Mouse (Mus musculus) left cerebral cortex, postnatal 14 days (tissue): ENCODE measurements around the gene Gzmm. TPM values are rescaled to one million over a fixed set of nuclear protein-coding genes. Genes with fewer than 3 reads are reported as not detected.

ENCODE experiments used
- DNase-seq, 2 experiments: peaks; one replicate each; pipeline ENCODE4 v3.0.0; 2021 to 2022; ENCODE audit warnings: low spot score in 2 of 2, mixed read lengths in 1 of 2
- intact Hi-C: fragments of 180-260 bp; cut with DNase I; formaldehyde crosslinking; loops from one replicate; pipeline ENCODE4 v1.15.1; 2025
- long read RNA-seq, 2 experiments: library from polyadenylated mRNA; stranded (forward); transcript quantifications; one replicate each; pipeline ENCODE4 v2.0.0; 2021
- total RNA-seq, 2 experiments: library from RNA; stranded (reverse); gene quantifications; 2 replicates each; pipeline ENCODE4 v1.2.3; 2021

Gene Gzmm
- 1 to 10 TPM in 1 of 2 experiments, under 1 TPM in 1; 0.81 to 1.6 TPM for total RNA-seq
- long read RNA-seq, experiment 1, partial matches to known transcripts, result 1 of 1 reads
- long read RNA-seq, experiment 1, other reads (novel, unspliced or antisense), result 0 of 1 reads
- long read RNA-seq, experiment 2, partial matches to known transcripts, result 0 of 2 reads
- long read RNA-seq, experiment 2, other reads (novel, unspliced or antisense), result 2 of 2 reads

GRCm38 (mm10) chr10:79688720-79689119 is at the start of gene Gzmm:
Gene Gzmm, plus strand, starts transcription at chr10:79689020.
- intact Hi-C loops, result no loop called here
- DNase-seq, result no peak

GRCm38 (mm10) chr10:79645711-79646110 is 43.1 kb upstream of the Gzmm start, which contains the start of gene Odf3l2:
Gene Odf3l2, minus strand, starts transcription at chr10:79645738.
- intact Hi-C loops, result no loop called here
- DNase-seq, result no peak

- peak; percentile 87 to 91 for DNase-seq
- intact Hi-C loops, result loop anchor here (1.0 kb wide), 1 partner anchor 54 kb away; no protein-coding TSS in a partner anchor
Observed at GRCm38 (mm10) chr10:79649070-79649751, 39.6 kb upstream of the Gzmm start.

GRCm38 (mm10) chr10:79652789-79653188 is 36.0 kb upstream of the Gzmm start:
- intact Hi-C loops, result no loop called here
- DNase-seq, result no peak

GRCm38 (mm10) chr10:79654946-79655395 is 33.8 kb upstream of the Gzmm start:
- peak; percentile 54 to 80 for DNase-seq
- intact Hi-C loops, result no loop called here

GRCm38 (mm10) chr10:79658829-79659228 is 30.0 kb upstream of the Gzmm start:
- DNase-seq, result no peak
- intact Hi-C loops, result no loop called here

- intact Hi-C loops, result no loop called here
- no peak for DNase-seq
Observed at GRCm38 (mm10) chr10:79660298-79660697, 28.5 kb upstream of the Gzmm start.

GRCm38 (mm10) chr10:79661861-79662260 is 27.0 kb upstream of the Gzmm start:
- intact Hi-C loops, result no loop called here
- no peak for DNase-seq

GRCm38 (mm10) chr10:79664131-79664665 is 24.6 kb upstream of the Gzmm start, which contains the start of gene Madcam1:
Gene Madcam1, plus strand, starts transcription at chr10:79664559.
- DNase-seq, result peak; percentile 69 to 78
- intact Hi-C loops, result no loop called here

GRCm38 (mm10) chr10:79665051-79665450 is 23.8 kb upstream of the Gzmm start:
- intact Hi-C loops, result no loop called here
- no peak for DNase-seq

GRCm38 (mm10) chr10:79666493-79666892 is 22.3 kb upstream of the Gzmm start:
- no peak for DNase-seq
- intact Hi-C loops, result no loop called here

GRCm38 (mm10) chr10:79668076-79668475 is 20.7 kb upstream of the Gzmm start:
- DNase-seq, result no peak
- intact Hi-C loops, result loop anchor here (2.0 kb wide), 1 partner anchor 73 kb away; no protein-coding TSS in a partner anchor

GRCm38 (mm10) chr10:79668771-79669575 is 19.8 kb upstream of the Gzmm start, which contains the start of gene Tpgs1:
Gene Tpgs1, plus strand, starts transcription at chr10:79669369.
- DNase-seq, result peak; percentile 93 to 96
- intact Hi-C loops, result loop anchor here (2.0 kb wide), 1 partner anchor 74 kb away; no protein-coding TSS in a partner anchor

- intact Hi-C loops, result loop anchor here (2.0 kb wide), 1 partner anchor 75 kb away; no protein-coding TSS in a partner anchor
- DNase-seq, result peak; percentile 77 to 82
Observed at GRCm38 (mm10) chr10:79669576-79670057, 19.2 kb upstream of the Gzmm start.

- no peak for DNase-seq
- intact Hi-C loops, result no loop called here
Observed at GRCm38 (mm10) chr10:79670071-79670888, 18.5 kb upstream of the Gzmm start.

GRCm38 (mm10) chr10:79671396-79672087 is 17.3 kb upstream of the Gzmm start:
- no peak for DNase-seq
- intact Hi-C loops, result no loop called here

- intact Hi-C loops, result no loop called here
- DNase-seq, result no peak
Observed at GRCm38 (mm10) chr10:79672088-79672455, 16.7 kb upstream of the Gzmm start.

- intact Hi-C loops, result no loop called here
Observed at GRCm38 (mm10) chr10:79673054-79673453, 15.8 kb upstream of the Gzmm start.

More at GRCm38 (mm10) chr10:79673054-79673453, 15.8 kb upstream of the Gzmm start:
- no peak for DNase-seq
